Mouse (Mus musculus) embryonic stem cell, embryonic (primary cell): ENCODE measurements around the gene Gtpbp8.

Experiments
- CTCF ChIA-PET, 4 experiments: fragments of 300-600 bp in 2 of 4; fragments of 350-600 bp in 2 of 4; sonication (Branson Sonifier 250); formaldehyde crosslinking; loops; one replicate each; lab custom pipeline; 2022; ENCODE audit warnings: inconsistent platforms in 2 of 4; lab: Charles Lee
- POLR2A ChIA-PET, 4 experiments: fragments of 300-600 bp in 2 of 4; fragments of 350-600 bp in 2 of 4; sonication (Branson Sonifier 250); formaldehyde crosslinking; loops; one replicate each; lab custom pipeline; 2022; ENCODE audit warnings: antibody characterized with exemption in 4 of 4, inconsistent platforms in 1 of 4; lab: Charles Lee

Gene Gtpbp8

DNA sequence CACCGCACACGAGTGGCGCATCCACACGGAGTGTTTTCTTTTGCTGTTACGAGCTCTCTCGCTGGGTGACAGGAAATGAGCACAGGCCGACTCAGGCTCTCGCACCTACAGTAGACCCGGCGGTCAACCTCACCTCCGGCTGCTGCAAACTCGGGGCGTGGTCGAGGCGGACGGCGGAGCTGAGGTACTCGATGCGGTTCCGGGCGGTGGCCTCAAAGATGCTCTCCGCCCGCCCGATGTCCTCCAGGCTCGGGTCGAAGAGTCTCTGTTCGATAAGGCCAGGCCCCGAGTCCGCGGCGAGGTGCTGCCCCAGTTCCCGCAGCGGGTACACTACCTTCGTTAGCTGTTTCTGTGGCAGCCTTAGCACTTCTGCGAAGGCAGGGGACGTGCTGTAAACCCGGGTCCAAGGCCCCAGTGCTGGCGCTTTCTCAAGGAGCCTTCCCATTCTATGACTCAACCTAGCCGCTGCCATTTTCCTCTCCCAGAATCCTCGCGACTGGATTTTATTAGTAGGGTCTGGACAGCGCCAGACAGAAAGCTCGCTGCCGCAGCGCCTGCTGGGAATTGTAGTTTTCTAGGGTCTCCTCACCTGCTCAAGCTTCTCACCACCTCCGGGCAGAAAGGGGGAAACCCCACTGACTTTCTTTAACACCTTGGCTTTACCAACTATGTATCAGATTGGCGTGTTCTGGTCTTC is at the start of gene Gtpbp8:
Gene Gtpbp8, minus strand, starts transcription at position 498 of the 697 bp plus-strand sequence.
- CTCF ChIA-PET, result interaction anchor here in 2 of 4 experiments (0.6 to 1.4 kb wide), 5 partner anchors 18 to 864 kb away, joined by 3 to 13 read pairs (median 3); partner anchors contain the start of gene Nepro (in 1 of the 2)
- POLR2A ChIA-PET, result interaction anchor here (0.5 to 4.5 kb wide), 26 partner anchors 8 to 1242 kb away, joined by 3 to 42 read pairs (median 4); partner anchors contain the start of genes Nepro (in 3 of the 4), Atg3 (in 2 of the 4), Slc35a5 (in 2 of the 4) and Atp6v1a (in 1 of the 4)

DNA sequence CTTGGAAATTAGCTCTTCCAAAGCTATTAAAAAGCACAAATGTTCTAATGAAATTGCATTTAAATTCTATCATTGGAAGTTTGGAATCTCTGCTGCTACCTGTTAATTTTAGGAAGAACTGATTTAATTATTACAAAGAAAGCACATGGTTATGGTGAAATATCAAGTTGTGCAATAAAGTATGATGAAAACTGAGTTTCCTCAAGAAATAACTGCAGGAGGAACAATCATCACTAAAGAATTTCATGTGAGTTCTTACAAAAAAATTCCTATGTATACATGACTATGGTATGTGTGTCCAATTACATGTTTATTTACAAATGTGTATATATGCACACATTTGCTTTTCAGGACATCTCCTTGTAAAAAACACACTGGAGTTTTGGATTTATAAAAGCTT is 48.3 kb upstream of the Gtpbp8 start:
- CTCF ChIA-PET, result no interaction called here
- POLR2A ChIA-PET, result no interaction called here

- POLR2A ChIA-PET, result no interaction called here
Observed at GRCm38 (mm10) chr16:44786934-44787333, 40.8 kb upstream of the Gtpbp8 start.

GRCm38 (mm10) chr16:44780751-44781150 is 34.6 kb upstream of the Gtpbp8 start:
- CTCF ChIA-PET, result interaction anchor here (0.5 to 1.1 kb wide), 7 partner anchors 13 to 1377 kb away, joined by 3 to 5 read pairs (median 3); no protein-coding TSS in a partner anchor
- POLR2A ChIA-PET, result interaction anchor here in 1 of 4 experiments (1.2 kb wide), 1 partner anchor 55 kb away, joined by 4 read pairs; no protein-coding TSS in a partner anchor

More at GRCm38 (mm10) chr16:44786934-44787333, 40.8 kb upstream of the Gtpbp8 start:
- CTCF ChIA-PET, result interaction anchor here in 1 of 4 experiments (0.6 kb wide), 1 partner anchor 177 kb away, joined by 5 read pairs; no protein-coding TSS in a partner anchor

DNA sequence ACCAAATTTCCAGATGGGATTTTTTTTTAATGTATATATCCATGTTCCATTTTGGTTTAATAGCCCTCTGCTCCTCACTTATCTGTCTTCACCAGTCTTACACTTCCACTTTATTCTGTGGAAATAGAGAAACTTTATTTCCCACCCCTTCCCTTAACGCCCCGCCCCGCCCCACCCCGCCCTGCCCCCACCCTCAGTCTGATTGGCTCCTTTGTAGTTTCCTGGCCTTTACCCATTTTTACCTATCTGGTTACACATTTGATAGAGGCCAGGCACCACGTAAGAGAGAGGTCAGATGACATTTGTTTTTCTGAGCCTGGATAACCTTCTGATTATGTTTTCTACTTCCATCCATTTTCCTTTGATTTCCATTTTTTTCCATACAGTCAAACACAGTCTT is 33.3 kb upstream of the Gtpbp8 start:
- ChIA-PET POLR2A (interaction anchor here in 1 of 4 experiments (2.2 kb wide), 1 partner anchor 55 kb away, joined by 6 read pairs; the partner anchor contains the start of gene Nepro), CTCF (interaction anchor here in 1 of 4 experiments (0.7 kb wide), 1 partner anchor 431 kb away, joined by 3 read pairs; no protein-coding TSS in a partner anchor)

GRCm38 (mm10) chr16:44778538-44779147 is 32.5 kb upstream of the Gtpbp8 start:
- ChIA-PET CTCF (no interaction called here), POLR2A (interaction anchor here in 2 of 4 experiments (0.5 to 2.2 kb wide), 3 partner anchors 35 to 309 kb away, joined by 3 to 6 read pairs (median 3); partner anchors contain the start of gene Nepro (in 1 of the 2))

- CTCF ChIA-PET, result no interaction called here
Observed at GRCm38 (mm10) chr16:44774201-44774600, 28.0 kb upstream of the Gtpbp8 start.

GRCm38 (mm10) chr16:44773673-44774072 is 27.5 kb upstream of the Gtpbp8 start:
- CTCF ChIA-PET, result no interaction called here
- POLR2A ChIA-PET, result interaction anchor here in 1 of 4 experiments (0.6 kb wide), 1 partner anchor 273 kb away, joined by 5 read pairs; no protein-coding TSS in a partner anchor

More at GRCm38 (mm10) chr16:44774201-44774600, 28.0 kb upstream of the Gtpbp8 start:
- POLR2A ChIA-PET, result interaction anchor here in 1 of 4 experiments (0.6 kb wide), 1 partner anchor 272 kb away, joined by 5 read pairs; no protein-coding TSS in a partner anchor

GRCm38 (mm10) chr16:44772577-44772976 is 26.4 kb upstream of the Gtpbp8 start:
- POLR2A ChIA-PET, result no interaction called here
- CTCF ChIA-PET, result no interaction called here

GRCm38 (mm10) chr16:44767967-44768366 is 21.8 kb upstream of the Gtpbp8 start:
- POLR2A ChIA-PET, result no interaction called here
- CTCF ChIA-PET, result interaction anchor here in 3 of 4 experiments (0.8 to 1.8 kb wide), 3 partner anchors 13 to 322 kb away, joined by 3 to 6 read pairs (median 3); no protein-coding TSS in a partner anchor

DNA sequence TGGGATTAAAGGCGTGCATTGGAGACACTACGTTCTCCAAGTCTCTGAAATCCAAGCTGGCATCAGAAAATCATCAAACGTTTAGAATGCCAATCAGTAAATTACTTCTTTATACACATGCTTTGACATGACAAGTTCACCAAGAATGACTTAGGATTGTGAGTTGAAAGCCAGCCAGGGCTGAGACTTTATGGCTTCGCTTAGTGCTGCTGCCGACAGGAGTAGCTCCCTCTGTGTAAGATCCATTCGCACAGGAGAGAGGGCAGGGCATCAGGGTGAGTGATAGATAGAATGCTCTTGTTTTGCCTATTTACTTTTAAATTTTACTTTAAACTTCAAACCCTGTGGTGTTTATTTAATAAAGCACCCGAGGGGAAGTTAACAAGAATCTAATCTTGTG is 21.3 kb upstream of the Gtpbp8 start:
- CTCF ChIA-PET, result interaction anchor here in 3 of 4 experiments (0.7 to 1.8 kb wide), 5 partner anchors 12 to 323 kb away, joined by 3 to 6 read pairs (median 3); no protein-coding TSS in a partner anchor
- POLR2A ChIA-PET, result no interaction called here

- ChIA-PET CTCF (interaction anchor here in 3 of 4 experiments (0.6 to 1.6 kb wide), 5 partner anchors 38 to 1593 kb away, joined by 3 to 4 read pairs (median 4); no protein-coding TSS in a partner anchor), POLR2A (interaction anchor here in 1 of 4 experiments (0.6 kb wide), 1 partner anchor 389 kb away, joined by 3 read pairs; no protein-coding TSS in a partner anchor)
Observed at GRCm38 (mm10) chr16:44766320-44766892, 20.2 kb upstream of the Gtpbp8 start.

DNA sequence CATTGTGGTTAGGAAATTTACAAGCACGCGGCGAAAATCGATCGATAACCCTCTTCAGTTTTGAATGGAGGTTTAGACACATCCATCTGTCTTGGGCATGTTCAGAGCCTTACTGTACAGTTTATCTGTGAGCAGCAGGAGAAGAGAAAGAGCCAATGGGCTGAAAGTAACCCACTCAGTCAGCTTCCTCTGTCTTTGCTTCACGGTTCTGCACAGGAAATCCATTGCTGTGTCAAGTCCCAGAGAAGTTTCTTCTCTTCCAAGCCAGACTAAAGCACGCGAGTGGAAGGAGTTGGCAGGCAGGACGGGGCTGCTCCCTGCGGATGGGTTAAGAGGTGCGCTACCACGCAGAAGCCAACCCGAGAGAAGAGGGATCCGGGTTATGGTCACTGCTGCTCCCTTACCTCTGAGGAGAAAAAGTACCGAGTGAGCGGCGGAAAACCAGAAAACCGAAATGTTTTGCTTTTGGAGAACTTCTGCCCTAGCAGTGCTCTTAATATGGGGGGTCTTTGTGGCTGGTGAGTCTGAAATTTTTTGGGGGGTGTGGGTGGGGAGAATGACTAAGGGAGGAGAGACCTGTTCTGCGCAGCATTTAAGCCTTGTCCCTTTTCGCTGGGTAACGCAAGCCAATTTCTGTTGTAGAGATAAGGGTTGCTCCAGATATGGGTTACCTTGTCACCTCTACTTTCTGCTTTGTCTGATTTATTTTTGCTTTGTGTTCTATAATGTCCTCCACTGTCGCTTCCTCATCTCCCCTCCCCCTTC is 19.6 kb upstream of the Gtpbp8 start, which contains the start of gene Cd200r1:
Gene Cd200r1, plus strand, starts transcription at position 182 of the 765 bp plus-strand sequence.
- POLR2A ChIA-PET, result no interaction called here
- CTCF ChIA-PET, result interaction anchor here in 3 of 4 experiments (0.6 to 1.6 kb wide), 3 partner anchors 325 to 1594 kb away, joined by 4 to 7 read pairs (median 4); no protein-coding TSS in a partner anchor

- POLR2A ChIA-PET, result no interaction called here
- CTCF ChIA-PET, result no interaction called here
Observed at GRCm38 (mm10) chr16:44761811-44762210, 15.6 kb upstream of the Gtpbp8 start.

DNA sequence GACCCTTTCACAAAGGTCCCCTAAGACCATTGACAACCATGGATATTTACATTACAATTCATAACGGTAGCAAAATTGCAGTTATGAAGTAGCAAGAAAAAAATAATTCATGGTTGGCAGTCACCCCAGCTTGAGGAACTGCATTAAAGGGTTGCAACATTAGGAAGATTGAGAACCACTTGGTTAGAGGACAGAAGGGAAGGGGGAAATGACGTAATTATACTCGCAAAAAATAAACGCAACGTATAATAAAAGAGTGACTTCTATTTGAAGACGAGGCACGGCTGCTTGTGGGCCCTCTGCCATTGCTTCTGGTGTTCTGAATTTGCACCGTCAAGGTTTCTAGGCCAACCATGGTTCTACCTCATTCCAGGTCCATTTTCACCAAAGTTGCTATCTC is 11.5 kb upstream of the Gtpbp8 start:
- POLR2A ChIA-PET, result no interaction called here

DNA sequence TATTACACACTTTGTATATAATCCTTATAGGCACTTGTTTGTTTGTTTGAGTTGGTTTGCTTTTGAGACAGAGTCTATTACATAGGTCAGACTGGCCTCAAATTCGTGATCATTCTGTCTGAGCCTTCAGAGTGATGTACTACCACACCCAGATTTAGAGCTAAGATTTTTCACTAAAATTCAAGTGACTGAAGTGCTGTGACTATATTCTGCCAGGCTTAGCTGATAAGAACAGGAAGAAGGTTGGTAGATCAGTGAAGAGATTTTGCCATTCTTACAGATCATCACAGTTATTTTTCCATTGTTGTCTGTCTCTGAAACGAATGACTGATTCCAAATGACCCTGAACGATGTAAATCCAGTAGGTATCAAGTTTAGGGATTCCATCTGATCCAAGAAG is 1.8 kb upstream of the Gtpbp8 start:
- ChIA-PET CTCF (no interaction called here), POLR2A (no interaction called here)

More for the DNA sequence above, 11.5 kb upstream of the Gtpbp8 start:
- CTCF ChIA-PET, result no interaction called here

DNA sequence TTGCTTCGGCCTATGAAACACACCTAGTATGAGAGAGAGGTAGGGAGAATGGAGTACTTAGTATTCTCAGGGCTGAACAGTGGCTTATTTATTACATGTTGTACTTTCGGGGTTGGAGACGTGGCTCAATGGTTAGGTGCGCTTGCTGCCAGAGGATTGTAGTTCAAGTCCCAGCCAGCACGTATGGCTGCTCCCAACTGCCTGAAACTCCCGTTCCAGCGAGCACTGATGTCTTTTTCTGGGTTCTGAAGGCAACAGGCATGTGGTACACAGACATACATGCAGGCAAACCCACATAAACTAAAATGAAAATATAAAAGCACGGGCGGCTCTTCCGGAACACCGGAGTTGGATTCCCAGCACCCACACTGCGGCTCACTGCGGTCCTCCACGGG is 695 bp downstream of the Gtpbp8 start:
- ChIA-PET CTCF (interaction anchor here in 1 of 4 experiments (1.1 to 1.4 kb wide), 3 partner anchors 17 to 345 kb away, joined by 3 to 13 read pairs (median 3); partner anchors contain the start of gene Nepro), POLR2A (interaction anchor here (0.5 to 4.5 kb wide), 20 partner anchors 9 to 1077 kb away, joined by 3 to 42 read pairs (median 4); partner anchors contain the start of genes Nepro (in 3 of the 4), Atg3 (in 2 of the 4) and Slc35a5 (in 2 of the 4))
